Mouse (Mus musculus) ES-Bruce4 (cell line): Measurements from ENCODE around the gene Slc9a1. TPM values are rescaled to one million over a fixed set of nuclear protein-coding genes. Genes with fewer than 3 reads are reported as not detected.

Experiments
- H3K27ac ChIP-seq: 2 replicates; pipeline ENCODE4 v1.5.1; 2012; ENCODE audit warnings: low read length, inconsistent platforms; ENCODE audit not compliant: insufficient read depth
- H3K27me3 ChIP-seq: 2 replicates; pipeline ENCODE4 v1.6.1; 2012; ENCODE audit warnings: mild to moderate bottlenecking, low read length, inconsistent platforms; ENCODE audit not compliant: control insufficient read depth, poor library complexity, insufficient read depth, severe bottlenecking
- H3K36me3 ChIP-seq: 2 replicates; pipeline ENCODE4 v1.6.1; 2012; ENCODE audit warnings: inconsistent platforms, mild to moderate bottlenecking, low read length, moderate library complexity; ENCODE audit not compliant: control insufficient read depth, poor library complexity, insufficient read depth, severe bottlenecking
- H3K4me1 ChIP-seq: one replicate; pipeline ENCODE4 v1.8.1; 2011; ENCODE audit warnings: low read length; ENCODE audit not compliant: control insufficient read depth, insufficient read depth
- H3K4me3 ChIP-seq: 2 replicates; pipeline ENCODE4 v1.5.1; 2011; ENCODE audit warnings: low read depth, mild to moderate bottlenecking, low read length
- H3K9ac ChIP-seq: 2 replicates; pipeline ENCODE4 v1.6.1; 2012; ENCODE audit warnings: low read depth, mild to moderate bottlenecking, inconsistent platforms; ENCODE audit not compliant: poor library complexity, severe bottlenecking
- H3K9me3 ChIP-seq: replicated peaks from 2 replicates; pipeline ENCODE4 v1.6.1; 2012; ENCODE audit warnings: mild to moderate bottlenecking, low read length, inconsistent platforms; ENCODE audit not compliant: control insufficient read depth, poor library complexity, insufficient read depth, severe bottlenecking
- CTCF ChIP-seq: IDR thresholded peaks from one replicate; pipeline ENCODE4 v1.8.1; 2011; ENCODE audit warnings: low read depth, low read length
- EP300 ChIP-seq: IDR thresholded peaks from 2 replicates; pipeline ENCODE4 v1.6.1; 2011; ENCODE audit warnings: low read depth, low read length; ENCODE audit not compliant: insufficient read depth
- POLR2A ChIP-seq: IDR thresholded peaks from one replicate; pipeline ENCODE4 v1.8.1; 2011; ENCODE audit warnings: low read length; ENCODE audit not compliant: insufficient read depth
- polyA plus RNA-seq: library from polyadenylated mRNA; stranded (reverse); fragments of >200 nt; gene quantifications from 2 replicates; pipeline ENCODE4 v1.2.4, GENCODE M21; 2011; ENCODE audit warnings: low read depth; ENCODE audit not compliant: missing spikeins, insufficient read depth, insufficient read length

Gene Slc9a1
- polyA plus RNA-seq, 1 experiment: 21.4 TPM

GRCm38 (mm10) chr4:133371621-133372277 is 2.2 kb downstream of the Slc9a1 start:
- H3K4me3 ChIP-seq: no peak overlapping the region
- TF ChIP-seq EP300: no peak
- no peak for TF ChIP-seq POLR2A
- no peak for TF ChIP-seq CTCF
- no peaks in the 10 kb centered on the region for H3K36me3 ChIP-seq
- no peak overlapping the region for H3K27ac ChIP-seq
- H3K27me3 ChIP-seq: no peaks in the 10 kb centered on the region
- H3K9me3 ChIP-seq: no peaks in the 10 kb centered on the region
- no peak overlapping the region for H3K9ac ChIP-seq
- peaks cover 12% of the 10 kb centered on the region for H3K4me1 ChIP-seq

- TF ChIP-seq CTCF (no peak), POLR2A (no peak), EP300 (no peak)
- Histone ChIP-seq H3K27ac (no peak overlapping the region), H3K36me3 (no peaks in the 10 kb centered on the region), H3K9me3 (no peaks in the 10 kb centered on the region), H3K27me3 (no peaks in the 10 kb centered on the region), H3K4me3 (no peak overlapping the region), H3K9ac (no peak overlapping the region), H3K4me1 (peaks cover 13% of the 10 kb centered on the region)
Observed at GRCm38 (mm10) chr4:133372278-133372665, 2.8 kb downstream of the Slc9a1 start.

DNA sequence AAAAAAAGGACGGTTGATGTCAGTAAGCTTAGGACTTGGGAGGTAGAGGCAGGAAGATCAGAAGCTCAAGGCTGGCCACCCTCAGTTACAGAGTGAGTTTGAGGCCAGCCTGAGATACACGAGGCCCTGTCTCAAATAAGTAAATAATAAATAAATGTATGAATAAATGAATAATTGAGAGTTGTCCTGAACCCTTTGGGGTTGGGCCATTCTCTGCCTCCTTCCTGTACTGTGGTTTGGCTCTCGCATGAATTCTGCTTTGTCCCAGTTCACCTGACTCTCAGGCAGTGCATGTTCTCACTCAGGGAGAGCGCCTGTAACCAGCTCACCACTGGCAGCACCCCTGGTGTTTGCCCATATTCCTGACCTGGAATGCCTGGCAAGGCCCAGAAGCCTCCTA is 4.5 kb downstream of the Slc9a1 start:
- no peaks in the 10 kb centered on the region for H3K36me3 ChIP-seq
- H3K4me1 ChIP-seq: peaks cover 17% of the 10 kb centered on the region
- H3K4me3 ChIP-seq: no peak overlapping the region
- H3K27ac ChIP-seq: no peak overlapping the region
- H3K27me3 ChIP-seq: no peaks in the 10 kb centered on the region
- H3K9ac ChIP-seq: no peak overlapping the region
- H3K9me3 ChIP-seq: no peaks in the 10 kb centered on the region
- TF ChIP-seq POLR2A (no peak), EP300 (no peak), CTCF (no peak)

DNA sequence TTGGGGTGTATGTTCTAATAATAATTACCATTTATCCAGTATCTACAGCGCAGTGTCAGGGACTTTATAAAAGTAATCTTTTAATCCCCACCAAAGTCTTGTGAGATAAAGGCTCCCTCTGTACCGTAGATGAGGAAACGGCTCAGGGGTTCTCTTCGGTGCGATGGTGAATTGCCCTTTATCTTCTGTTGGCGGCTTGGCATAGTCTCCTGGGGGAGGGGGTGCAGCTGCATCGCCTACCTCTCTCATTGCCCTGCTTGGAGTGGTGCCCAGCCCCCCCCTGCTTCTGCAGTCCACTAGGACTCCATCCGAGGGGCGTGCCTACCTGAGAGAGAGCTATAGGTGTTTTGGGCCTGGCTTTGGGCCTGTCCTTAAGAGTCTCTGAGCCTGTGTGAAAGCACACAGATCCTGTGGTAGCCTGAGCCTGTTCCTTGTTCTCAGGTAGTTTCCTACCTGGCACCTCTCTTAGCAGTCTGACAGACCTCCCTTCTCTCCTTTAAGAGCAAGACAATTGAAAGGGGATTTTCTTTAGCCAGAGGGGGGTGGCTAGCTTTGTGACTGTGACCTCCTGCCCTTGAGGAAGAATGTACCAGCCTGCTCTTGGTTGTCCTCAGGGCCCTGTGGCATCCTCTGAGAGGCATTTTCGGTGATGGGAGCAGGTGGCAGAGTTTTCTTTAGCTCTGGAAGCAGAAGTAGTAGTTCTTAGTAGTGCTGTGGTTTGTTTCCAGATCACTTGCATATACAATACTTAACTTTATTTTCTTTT is 6.5 kb downstream of the Slc9a1 start:
- Histone ChIP-seq H3K27ac (peak overlapping the region; percentile 41; the same call in 1 of the 2 replicates), H3K4me1 (peaks cover 15% of the 10 kb centered on the region), H3K27me3 (no peaks in the 10 kb centered on the region), H3K36me3 (no peaks in the 10 kb centered on the region), H3K9me3 (no peaks in the 10 kb centered on the region), H3K9ac (no peak overlapping the region), H3K4me3 (no peak overlapping the region)
- TF ChIP-seq EP300 (0 out of 2 replicates have a peak, but pooled peaks have one; percentile 54), POLR2A (no peak), CTCF (no peak)

DNA sequence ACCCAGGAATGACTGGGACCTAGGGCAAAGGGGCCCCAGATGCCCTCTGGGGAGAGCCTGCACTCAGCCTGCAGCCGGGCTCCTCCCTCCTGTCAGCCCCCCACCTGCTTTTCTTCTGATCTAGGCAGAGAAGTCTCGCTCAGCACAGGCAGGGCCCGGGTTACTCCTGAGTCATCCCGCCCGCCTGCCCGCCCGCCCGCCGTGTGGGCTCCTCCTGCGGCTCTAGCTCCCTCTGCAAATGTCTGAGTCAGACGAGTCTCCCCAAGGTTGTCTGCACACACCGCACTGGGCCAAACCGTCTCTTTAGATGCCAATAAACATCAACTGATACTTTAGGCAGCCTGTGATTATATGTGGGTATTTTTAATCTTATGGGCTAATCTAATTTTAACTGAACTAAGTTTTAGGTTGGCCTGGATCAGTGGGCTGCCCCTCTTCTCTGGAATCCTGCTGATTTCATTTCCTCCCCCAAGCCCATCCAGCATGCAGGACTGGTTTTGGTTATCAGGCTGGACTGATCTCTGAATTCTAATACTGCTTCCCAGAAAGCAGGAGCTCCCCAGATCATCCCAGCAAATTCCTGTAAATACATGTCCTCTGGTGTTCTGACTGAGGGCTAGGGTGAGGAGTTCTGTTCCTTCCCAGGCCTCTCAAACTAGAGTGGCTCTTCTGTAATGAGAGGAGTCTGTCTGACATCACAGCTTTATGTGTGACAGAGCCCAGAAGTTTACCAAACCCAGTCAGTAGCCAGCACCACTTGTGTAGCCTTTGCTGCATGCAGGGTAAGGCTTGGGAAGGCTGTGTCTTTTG is 8.9 kb downstream of the Slc9a1 start:
- H3K9ac ChIP-seq: peak overlapping the region; percentile 7; the same call in 1 of the 2 replicates
- no peaks in the 10 kb centered on the region for H3K27me3 ChIP-seq
- TF ChIP-seq EP300 (0 out of 2 replicates have a peak, but pooled peaks have one; percentile 12), POLR2A (no peak), CTCF (no peak)
- no peak overlapping the region for H3K4me3 ChIP-seq
- peaks cover 12% of the 10 kb centered on the region for H3K4me1 ChIP-seq
- H3K36me3 ChIP-seq: no peaks in the 10 kb centered on the region
- H3K9me3 ChIP-seq: no peaks in the 10 kb centered on the region
- H3K27ac ChIP-seq: peak overlapping the region; percentile 62

DNA sequence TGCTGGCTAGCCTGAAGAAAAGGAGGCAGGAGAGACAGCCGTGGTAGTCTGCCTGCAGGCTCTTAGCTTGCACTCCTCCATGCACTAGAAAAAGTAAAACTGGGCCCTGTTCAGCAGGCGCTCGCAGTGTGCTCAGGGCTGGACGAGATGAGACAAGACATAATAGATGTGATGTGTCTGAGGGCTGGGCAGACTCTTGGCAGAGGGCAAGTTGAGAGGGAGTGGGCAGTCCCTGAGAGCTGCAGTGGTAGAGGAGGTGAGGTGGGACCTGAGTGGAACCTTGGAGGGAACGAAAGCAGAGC is 9.5 kb downstream of the Slc9a1 start:
- Histone ChIP-seq H3K4me1 (peaks cover 12% of the 10 kb centered on the region), H3K27me3 (no peaks in the 10 kb centered on the region), H3K4me3 (no peak overlapping the region), H3K9ac (no peak overlapping the region), H3K27ac (peak overlapping the region; percentile 54), H3K9me3 (no peaks in the 10 kb centered on the region), H3K36me3 (no peaks in the 10 kb centered on the region)
- TF ChIP-seq POLR2A: no peak
- no peak for TF ChIP-seq EP300
- no peak for TF ChIP-seq CTCF
